Mouse (Mus musculus): ENCODE data around the gene Dhx34. TPM values are rescaled to one million over a fixed set of nuclear protein-coding genes. Genes with fewer than 3 reads are reported as not detected.

The Dhx34 gene
- polyA plus RNA-seq, 1 experiment from 2014 or later = 7.3 TPM

DNA sequence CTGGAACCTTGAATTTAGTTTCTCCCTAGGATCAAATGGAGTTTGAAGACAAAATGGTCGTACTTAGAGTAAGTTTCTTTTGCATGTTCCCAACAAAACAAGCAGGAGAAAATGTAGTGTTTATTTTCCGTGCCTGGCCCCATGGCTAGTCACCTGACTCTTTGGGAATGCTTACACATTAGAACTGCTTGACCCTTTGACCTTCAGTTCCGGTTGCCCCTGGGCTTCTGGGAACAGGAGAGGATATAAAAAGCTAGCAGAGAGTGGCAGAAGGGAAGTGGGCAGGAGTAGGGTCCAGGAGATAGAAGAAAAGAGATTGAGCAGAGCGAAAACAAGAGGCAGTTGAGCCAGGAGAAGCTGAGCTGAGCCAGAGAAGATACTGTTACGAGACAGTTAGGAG is 8.0 kb upstream of the Dhx34 start:
- no peak for TF ChIP-seq CTCF (IDR thresholded peaks at IDR 0.05; ENCODE audit: low read depth)
- Histone ChIP-seq H3K4me1 (replicated peaks; ENCODE audit: control insufficient read depth, insufficient read depth, low read length) (no peaks in the 10 kb centered on the region), H3K27me3 (replicated peaks; ENCODE audit: control insufficient read depth, insufficient read depth, low read length) (no peaks in the 10 kb centered on the region), H3K4me2 (replicated peaks; ENCODE audit: low read depth) (no peak overlapping the region), H3K9me3 (ENCODE audit: control insufficient read depth) (0 out of 2 replicates have a peak, but pooled peaks cover 3% of the 10 kb centered on the region), H3K36me3 (ENCODE audit: control insufficient read depth, insufficient read depth) (no peaks in the 10 kb centered on the region), H3K4me3 (ENCODE audit: low read depth, low read length) (no peak overlapping the region), H3K27ac (ENCODE audit: low read depth, low read length) (no peak overlapping the region), H3K9ac (ENCODE audit: low read depth, low read length) (no peak overlapping the region)
- WGBS = 34% methylated on average over 5 of the region's 5 CpGs
- no peak for ATAC-seq

GRCm38 (mm10) chr7:16213986-16214385 is 7.9 kb downstream of the Dhx34 start:
- H3K4me1 ChIP-seq (replicated peaks; ENCODE audit: control insufficient read depth, insufficient read depth, low read length) = no peaks in the 10 kb centered on the region
- 93% methylated on average over 9 of the region's 9 CpGs for WGBS
- no peak overlapping the region for H3K9ac ChIP-seq (ENCODE audit: low read depth, low read length)
- H3K4me2 ChIP-seq (replicated peaks; ENCODE audit: low read depth) = no peak overlapping the region
- no peaks in the 10 kb centered on the region for H3K27me3 ChIP-seq (replicated peaks; ENCODE audit: control insufficient read depth, insufficient read depth, low read length)
- TF ChIP-seq CTCF (IDR thresholded peaks at IDR 0.05; ENCODE audit: low read depth) = no peak
- H3K9me3 ChIP-seq (ENCODE audit: control insufficient read depth) = no peaks in the 10 kb centered on the region
- ATAC-seq = no peak
- no peak overlapping the region for H3K4me3 ChIP-seq (ENCODE audit: low read depth, low read length)
- H3K27ac ChIP-seq (ENCODE audit: low read depth, low read length) = no peak overlapping the region
- peaks cover 78% of the 10 kb centered on the region for H3K36me3 ChIP-seq (ENCODE audit: control insufficient read depth, insufficient read depth)

DNA sequence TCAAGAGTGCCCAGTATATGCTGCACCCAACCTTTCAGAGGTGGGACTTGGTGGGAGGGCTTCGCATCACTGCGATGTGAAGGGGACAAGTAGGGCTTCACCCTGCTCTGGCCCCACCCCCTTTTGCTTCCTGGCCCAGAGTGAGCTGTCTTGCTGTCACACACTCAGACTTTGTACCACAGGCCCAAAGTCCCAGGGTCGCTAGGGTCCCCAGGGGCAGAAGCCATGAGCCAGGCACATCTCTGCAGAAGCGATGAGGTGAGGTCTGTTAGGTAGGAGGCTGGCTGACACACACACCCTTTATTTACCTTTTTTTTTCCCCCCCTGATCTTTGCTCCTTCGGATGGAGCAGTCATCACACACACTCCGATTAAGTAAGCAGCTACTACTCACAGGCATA is 8.6 kb downstream of the Dhx34 start:
- no peak overlapping the region for H3K9ac ChIP-seq (ENCODE audit: low read depth, low read length)
- H3K4me2 ChIP-seq (replicated peaks; ENCODE audit: low read depth) = no peak overlapping the region
- H3K9me3 ChIP-seq (ENCODE audit: control insufficient read depth) = no peaks in the 10 kb centered on the region
- peak; percentile 47; the same call in 1 of the 2 replicates for ATAC-seq
- H3K36me3 ChIP-seq (ENCODE audit: control insufficient read depth, insufficient read depth) = peaks cover 75% of the 10 kb centered on the region
- H3K4me1 ChIP-seq (replicated peaks; ENCODE audit: control insufficient read depth, insufficient read depth, low read length) = no peaks in the 10 kb centered on the region
- TF ChIP-seq CTCF (IDR thresholded peaks at IDR 0.05; ENCODE audit: low read depth) = no peak
- 79% methylated on average over 6 of the region's 6 CpGs for WGBS
- H3K4me3 ChIP-seq (ENCODE audit: low read depth, low read length) = no peak overlapping the region
- no peaks in the 10 kb centered on the region for H3K27me3 ChIP-seq (replicated peaks; ENCODE audit: control insufficient read depth, insufficient read depth, low read length)
- no peak overlapping the region for H3K27ac ChIP-seq (ENCODE audit: low read depth, low read length)

- no peak overlapping the region for H3K27ac ChIP-seq (ENCODE audit: low read depth, low read length)
- H3K4me3 ChIP-seq (ENCODE audit: low read depth, low read length) = no peak overlapping the region
- no peak overlapping the region for H3K4me2 ChIP-seq (replicated peaks; ENCODE audit: low read depth)
- no peaks in the 10 kb centered on the region for H3K9me3 ChIP-seq (ENCODE audit: control insufficient read depth)
- no peak overlapping the region for H3K9ac ChIP-seq (ENCODE audit: low read depth, low read length)
- H3K36me3 ChIP-seq (ENCODE audit: control insufficient read depth, insufficient read depth) = peaks cover 65% of the 10 kb centered on the region
- H3K4me1 ChIP-seq (replicated peaks; ENCODE audit: control insufficient read depth, insufficient read depth, low read length) = no peaks in the 10 kb centered on the region
- no peaks in the 10 kb centered on the region for H3K27me3 ChIP-seq (replicated peaks; ENCODE audit: control insufficient read depth, insufficient read depth, low read length)
- ATAC-seq = no peak
- peak; percentile 55 for TF ChIP-seq CTCF (IDR thresholded peaks at IDR 0.05; ENCODE audit: low read depth)
- WGBS = 79% methylated on average over 12 of the region's 12 CpGs
Measured at GRCm38 (mm10) chr7:16210862-16211365, 10.9 kb downstream of the Dhx34 start.

DNA sequence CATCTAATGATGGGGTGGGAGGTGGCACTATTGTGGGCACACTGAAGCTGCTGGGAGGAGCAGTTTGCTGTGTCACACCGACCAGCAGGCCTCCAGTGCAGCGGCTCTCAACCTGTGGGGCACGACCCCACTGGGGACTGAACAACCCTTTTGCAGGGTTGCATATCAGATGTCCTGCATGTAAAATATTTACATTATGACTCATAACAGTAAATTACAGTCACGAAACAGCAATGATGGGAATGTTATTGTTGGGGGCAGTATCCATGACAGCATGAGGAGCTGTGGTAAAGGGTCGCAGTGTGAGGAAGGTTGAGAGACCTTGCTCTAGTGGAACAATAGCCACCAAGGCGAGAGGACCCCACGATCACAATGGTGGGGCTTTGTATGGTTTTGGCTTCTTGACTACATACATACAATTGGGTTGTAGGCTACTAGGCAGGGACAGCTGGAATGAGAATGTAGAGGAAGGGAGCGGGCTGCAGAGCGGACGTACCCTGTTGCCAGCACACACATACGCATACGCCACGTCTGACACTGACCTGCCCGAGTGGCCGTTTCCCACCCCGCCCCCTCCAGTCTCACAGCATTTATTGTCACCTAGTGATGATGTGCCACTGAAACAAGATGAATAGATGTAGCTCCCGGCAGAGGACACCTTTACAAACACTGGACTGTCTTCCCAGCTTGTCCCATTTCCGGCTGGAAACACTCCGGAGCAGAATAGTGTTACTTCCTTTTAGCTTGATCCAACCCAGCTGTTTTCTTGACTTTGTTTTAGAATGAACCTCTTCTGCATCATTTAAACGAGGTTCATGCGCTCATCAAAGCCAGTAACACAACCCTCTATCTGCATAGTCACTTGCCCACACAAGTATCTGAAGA is 12.8 kb downstream of the Dhx34 start:
- Histone ChIP-seq H3K9me3 (ENCODE audit: control insufficient read depth) (no peaks in the 10 kb centered on the region), H3K9ac (ENCODE audit: low read depth, low read length) (no peak overlapping the region), H3K4me1 (replicated peaks; ENCODE audit: control insufficient read depth, insufficient read depth, low read length) (no peaks in the 10 kb centered on the region), H3K4me3 (ENCODE audit: low read depth, low read length) (no peak overlapping the region), H3K36me3 (ENCODE audit: control insufficient read depth, insufficient read depth) (peaks cover 62% of the 10 kb centered on the region), H3K27ac (ENCODE audit: low read depth, low read length) (0 out of 2 replicates have a peak overlapping the region, but pooled peaks have one; percentile 21), H3K27me3 (replicated peaks; ENCODE audit: control insufficient read depth, insufficient read depth, low read length) (no peaks in the 10 kb centered on the region), H3K4me2 (replicated peaks; ENCODE audit: low read depth) (no peak overlapping the region)
- 69% methylated on average over 21 of the region's 21 CpGs for WGBS
- ATAC-seq = no peak
- TF ChIP-seq CTCF (IDR thresholded peaks at IDR 0.05; ENCODE audit: low read depth) = no peak

GRCm38 (mm10) chr7:16207496-16207895 is 14.3 kb downstream of the Dhx34 start:
- WGBS = 84% methylated on average over 10 of the region's 10 CpGs
- no peak for TF ChIP-seq CTCF (IDR thresholded peaks at IDR 0.05; ENCODE audit: low read depth)
- no peak for ATAC-seq
- Histone ChIP-seq H3K9ac (ENCODE audit: low read depth, low read length) (no peak overlapping the region), H3K4me3 (ENCODE audit: low read depth, low read length) (no peak overlapping the region), H3K27ac (ENCODE audit: low read depth, low read length) (peak overlapping the region; percentile 15; the same call in 1 of the 2 replicates), H3K9me3 (ENCODE audit: control insufficient read depth) (no peaks in the 10 kb centered on the region), H3K36me3 (ENCODE audit: control insufficient read depth, insufficient read depth) (peaks cover 54% of the 10 kb centered on the region), H3K27me3 (replicated peaks; ENCODE audit: control insufficient read depth, insufficient read depth, low read length) (no peaks in the 10 kb centered on the region), H3K4me1 (replicated peaks; ENCODE audit: control insufficient read depth, insufficient read depth, low read length) (no peaks in the 10 kb centered on the region), H3K4me2 (replicated peaks; ENCODE audit: low read depth) (no peak overlapping the region)
